Mouse (Mus musculus) liver, postnatal 0 days (tissue): ENCODE data around the gene Plagl2. TPM values are rescaled to one million over a fixed set of nuclear protein-coding genes. Genes with fewer than 3 reads are reported as not detected.

Experiments used
- ATAC-seq: fragments of 200-750 bp; cut with Nextera tagmentation; 2 replicates; pipeline ENCODE4 v1.8.0; 2017; ENCODE audit warnings: mild to moderate bottlenecking, moderate library complexity
- DNase-seq: peaks from one replicate; pipeline ENCODE4 v3.0.0-alpha.2; 2016
- H3K27ac ChIP-seq: fragments of 300-500 bp; sonication (generic); 2 replicates; pipeline ENCODE4 v1.5.1; 2014; ENCODE audit warnings: antibody characterized with exemption, moderate library complexity, mild to moderate bottlenecking, low read depth
- H3K27me3 ChIP-seq: fragments of 300-500 bp; sonication (generic); 2 replicates; pipeline ENCODE4 v1.6.1; 2014; ENCODE audit warnings: low read length, control low read depth, mixed read lengths; ENCODE audit not compliant: insufficient read depth
- H3K36me3 ChIP-seq: fragments of 300-500 bp; sonication (generic); replicated peaks from 2 replicates; pipeline ENCODE4 v1.6.1; 2014; ENCODE audit warnings: mild to moderate bottlenecking, control low read depth, low read length, moderate library complexity, mixed read lengths; ENCODE audit not compliant: insufficient read depth
- H3K4me1 ChIP-seq: fragments of 300-500 bp; sonication (generic); 2 replicates; pipeline ENCODE4 v1.6.1; 2014; ENCODE audit warnings: antibody characterized with exemption, mild to moderate bottlenecking, control low read depth; ENCODE audit not compliant: insufficient read depth
- H3K4me2 ChIP-seq: fragments of 300-500 bp; sonication (generic); 2 replicates; pipeline ENCODE4 v1.6.1; 2014; ENCODE audit warnings: low read depth, mild to moderate bottlenecking, low read length, moderate library complexity, mixed read lengths
- H3K4me3 ChIP-seq: fragments of 300-500 bp; sonication (generic); 2 replicates; pipeline ENCODE4 v1.5.1; 2014; ENCODE audit warnings: low read depth, low read length
- H3K9ac ChIP-seq: fragments of 300-500 bp; sonication (generic); replicated peaks from 2 replicates; pipeline ENCODE4 v1.6.1; 2014; ENCODE audit warnings: mild to moderate bottlenecking, moderate library complexity
- H3K9me3 ChIP-seq: fragments of 300-500 bp; sonication (generic); 2 replicates; pipeline ENCODE4 v1.6.1; 2016; ENCODE audit warnings: mild to moderate bottlenecking, control low read depth, low read length, mixed read lengths
- CTCF ChIP-seq: sonication (generic); IDR thresholded peaks from 2 replicates; pipeline ENCODE4 v1.5.1; 2016; ENCODE audit warnings: antibody characterized with exemption, low read depth
- EP300 ChIP-seq: IDR thresholded peaks from 2 replicates; pipeline ENCODE4 v1.6.1; 2016; ENCODE audit warnings: antibody characterized with exemption, low read depth, mild to moderate bottlenecking
- WGBS: fragments of 180-500 bp; shearing (Covaris S2); extraction: QIAGEN DNeasy Blood & Tissue Kit; methylation state at CpG from one replicate; pipeline ENCODE4 v1.1.7; 2014; ENCODE audit not compliant: insufficient replicate concordance; 5-methylcytosine and 5-hydroxymethylcytosine counted together
- polyA plus RNA-seq: library from polyadenylated mRNA; unstranded; fragments of >200 nt; fragmentation: Nextera tagmentation; extraction: Ambion mirVana; gene quantifications from 2 replicates; pipeline ENCODE4 v1.2.1, GENCODE M21; 2015

Plagl2 gene
- polyA plus RNA-seq, 1 experiment from 2014 or later: 4.4 TPM

- Histone ChIP-seq H3K4me2 (peak overlapping the region; percentile 79), H3K4me1 (peaks cover 42% of the 10 kb centered on the region), H3K27ac (peak overlapping the region; percentile 98), H3K9me3 (no peaks in the 10 kb centered on the region), H3K4me3 (peak overlapping the region; percentile 99), H3K36me3 (peaks cover 35% of the 10 kb centered on the region), H3K9ac (peak overlapping the region; percentile 100), H3K27me3 (no peaks in the 10 kb centered on the region)
- peak; percentile 60 for ATAC-seq
- TF ChIP-seq EP300 (peak; percentile 88), CTCF (no peak)
- under 1% methylated on average over 31 of the region's 33 CpGs for WGBS
- peak; percentile 75 for DNase-seq
These were observed 458 bp downstream of the Plagl2 start for GRCm38 (mm10) chr2:153240701-153241235.

- Histone ChIP-seq H3K4me2 (peak overlapping the region; percentile 79), H3K27ac (peak overlapping the region; percentile 98), H3K4me1 (peaks cover 42% of the 10 kb centered on the region), H3K36me3 (peaks cover 37% of the 10 kb centered on the region), H3K4me3 (peak overlapping the region; percentile 99), H3K27me3 (no peaks in the 10 kb centered on the region), H3K9me3 (no peaks in the 10 kb centered on the region), H3K9ac (peak overlapping the region; percentile 100)
- ATAC-seq (no peak), DNase-seq (peak; percentile 44)
- TF ChIP-seq CTCF: no peak
- TF ChIP-seq EP300: no peak
- WGBS: 9% methylated on average over 21 of the region's 22 CpGs
These were observed 1.3 kb downstream of the Plagl2 start for GRCm38 (mm10) chr2:153239860-153240480.

GRCm38 (mm10) chr2:153239021-153239859 is 2.0 kb downstream of the Plagl2 start:
- Histone ChIP-seq H3K27me3 (no peaks in the 10 kb centered on the region), H3K9me3 (no peaks in the 10 kb centered on the region), H3K36me3 (peaks cover 39% of the 10 kb centered on the region), H3K4me2 (peak overlapping the region; percentile 79), H3K4me3 (peak overlapping the region; percentile 99), H3K4me1 (peaks cover 42% of the 10 kb centered on the region), H3K27ac (peak overlapping the region; percentile 98), H3K9ac (peak overlapping the region; percentile 100)
- DNase-seq (no peak), ATAC-seq (no peak)
- TF ChIP-seq EP300: no peak
- 40% methylated on average over 7 of the region's 7 CpGs for WGBS

- Histone ChIP-seq H3K4me2 (peak overlapping the region; percentile 79), H3K27ac (peak overlapping the region; percentile 98)
- 43% methylated on average over 2 of the region's 2 CpGs for WGBS
These were observed 2.8 kb downstream of the Plagl2 start for GRCm38 (mm10) chr2:153238406-153238805.

GRCm38 (mm10) chr2:153237891-153238290 is 3.3 kb downstream of the Plagl2 start:
- TF ChIP-seq EP300 (no peak), CTCF (no peak)
- 81% methylated on average over 4 of the region's 4 CpGs for WGBS
- H3K4me3 ChIP-seq: no peak overlapping the region

More at GRCm38 (mm10) chr2:153238406-153238805, 2.8 kb downstream of the Plagl2 start:
- Histone ChIP-seq H3K36me3 (peaks cover 43% of the 10 kb centered on the region), H3K9ac (peak overlapping the region; percentile 36), H3K27me3 (no peaks in the 10 kb centered on the region), H3K4me3 (0 out of 2 replicates have a peak overlapping the region, but pooled peaks have one; percentile 99), H3K4me1 (peaks cover 42% of the 10 kb centered on the region), H3K9me3 (no peaks in the 10 kb centered on the region)
- ATAC-seq: no peak
- DNase-seq: no peak
- TF ChIP-seq CTCF: no peak
- TF ChIP-seq EP300: no peak

GRCm38 (mm10) chr2:153237193-153237592 is 4.0 kb downstream of the Plagl2 start:
- 78% methylated on average over 4 of the region's 4 CpGs for WGBS
- no peaks in the 10 kb centered on the region for H3K9me3 ChIP-seq
- H3K27ac ChIP-seq: no peak overlapping the region
- 0 out of 2 replicates have a peak overlapping the region, but pooled peaks have one; percentile 16 for H3K4me2 ChIP-seq
- TF ChIP-seq EP300 (no peak), CTCF (no peak)
- ATAC-seq: no peak
- H3K4me3 ChIP-seq: no peak overlapping the region
- peaks cover 37% of the 10 kb centered on the region for H3K4me1 ChIP-seq
- DNase-seq: no peak
- no peak overlapping the region for H3K9ac ChIP-seq
- peaks cover 54% of the 10 kb centered on the region for H3K36me3 ChIP-seq
- H3K27me3 ChIP-seq: no peaks in the 10 kb centered on the region

More at GRCm38 (mm10) chr2:153237891-153238290, 3.3 kb downstream of the Plagl2 start:
- DNase-seq (no peak), ATAC-seq (no peak)
- peak overlapping the region; percentile 36; the same call in 1 of the 2 replicates for H3K9ac ChIP-seq
- H3K27me3 ChIP-seq: no peaks in the 10 kb centered on the region
- H3K27ac ChIP-seq: peak overlapping the region; percentile 98; the same call in 1 of the 2 replicates
- H3K4me1 ChIP-seq: peaks cover 41% of the 10 kb centered on the region
- peak overlapping the region; percentile 79 for H3K4me2 ChIP-seq
- no peaks in the 10 kb centered on the region for H3K9me3 ChIP-seq
- H3K36me3 ChIP-seq: peaks cover 48% of the 10 kb centered on the region
